Mouse (Mus musculus) hematopoietic stem cell, adult 5-6 weeks (primary cell): ENCODE results near the gene Ankar. TPM values are rescaled to one million over a fixed set of nuclear protein-coding genes. Genes with fewer than 3 reads are reported as not detected.
A peak's percentile ranks its signal among the peaks of the same experiment; 100 is the strongest.

ENCODE experiments used
- ATAC-seq, 2 experiments: fragments of 125-278 bp in 1 of 2; replicated peaks in 1 of 2; 2 replicates each; pipeline ENCODE4 v1.8.0; 2016 to 2017; ENCODE audit warnings: inconsistent platforms in 2 of 2, mild to moderate bottlenecking in 2 of 2, moderate number of reproducible peaks in 2 of 2, low read depth in 1 of 2, moderate TSS enrichment in 1 of 2; ENCODE audit not compliant: low FRiP score in 2 of 2, poor library complexity in 2 of 2, severe bottlenecking in 2 of 2, insufficient read depth in 1 of 2, low TSS enrichment in 1 of 2
- total RNA-seq: library from RNA; stranded (forward); fragments of 172-1452, 232-1000 nt; gene quantifications from 2 replicates; pipeline ENCODE4 v1.2.3, GENCODE M21; 2017

Gene Ankar
- total RNA-seq: not detected in 2 replicates

- ATAC-seq: no peak
Observed at GRCm38 (mm10) chr1:72700479-72700878, at the start of gene Ankar. Gene Ankar (minus strand): TSS chr1:72700579.

GRCm38 (mm10) chr1:72746382-72746781 is 46.0 kb upstream of the Ankar start:
- ATAC-seq: no peak

- no peak for ATAC-seq
Observed at GRCm38 (mm10) chr1:72744816-72745506, 44.6 kb upstream of the Ankar start.

DNA sequence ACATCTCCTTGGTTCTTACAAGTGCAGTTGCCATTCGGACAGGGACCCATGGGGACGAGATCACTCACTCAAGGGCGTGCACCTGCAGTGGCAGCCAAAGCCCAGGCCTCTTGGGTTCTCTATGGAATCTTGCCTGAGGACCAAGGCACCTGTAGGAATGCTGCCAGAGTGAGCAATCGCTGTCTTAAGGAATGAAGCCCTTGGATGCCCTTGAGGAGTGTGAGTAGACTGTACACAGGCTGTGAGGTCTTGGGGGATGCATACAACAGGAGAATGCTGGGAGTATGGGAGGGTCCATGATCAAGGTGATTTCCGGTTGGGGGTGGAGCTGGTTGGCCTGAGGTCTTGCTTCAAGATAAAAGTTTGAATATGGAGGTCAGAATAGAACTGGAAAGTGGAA is 41.0 kb upstream of the Ankar start:
- ATAC-seq: no peak

DNA sequence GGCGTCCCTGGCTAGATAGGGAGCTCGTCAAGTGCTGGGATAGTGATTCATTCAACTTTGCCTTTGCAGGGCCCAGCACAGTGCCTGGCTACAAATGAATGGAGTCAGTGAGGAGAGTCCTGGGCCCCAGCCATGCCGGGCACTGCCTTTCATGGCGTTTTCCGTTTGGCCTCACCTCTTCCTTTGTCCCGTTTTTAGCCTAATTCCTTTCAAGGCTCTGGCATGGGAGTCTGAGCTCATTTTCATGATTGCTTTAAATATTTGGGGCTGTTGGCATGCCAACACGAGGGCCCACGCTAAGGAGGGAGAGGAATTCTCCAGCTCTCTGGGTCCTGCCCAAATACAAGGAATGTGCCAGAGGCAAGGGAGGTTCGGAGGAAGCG is 39.3 kb upstream of the Ankar start:
- ATAC-seq: no peak

DNA sequence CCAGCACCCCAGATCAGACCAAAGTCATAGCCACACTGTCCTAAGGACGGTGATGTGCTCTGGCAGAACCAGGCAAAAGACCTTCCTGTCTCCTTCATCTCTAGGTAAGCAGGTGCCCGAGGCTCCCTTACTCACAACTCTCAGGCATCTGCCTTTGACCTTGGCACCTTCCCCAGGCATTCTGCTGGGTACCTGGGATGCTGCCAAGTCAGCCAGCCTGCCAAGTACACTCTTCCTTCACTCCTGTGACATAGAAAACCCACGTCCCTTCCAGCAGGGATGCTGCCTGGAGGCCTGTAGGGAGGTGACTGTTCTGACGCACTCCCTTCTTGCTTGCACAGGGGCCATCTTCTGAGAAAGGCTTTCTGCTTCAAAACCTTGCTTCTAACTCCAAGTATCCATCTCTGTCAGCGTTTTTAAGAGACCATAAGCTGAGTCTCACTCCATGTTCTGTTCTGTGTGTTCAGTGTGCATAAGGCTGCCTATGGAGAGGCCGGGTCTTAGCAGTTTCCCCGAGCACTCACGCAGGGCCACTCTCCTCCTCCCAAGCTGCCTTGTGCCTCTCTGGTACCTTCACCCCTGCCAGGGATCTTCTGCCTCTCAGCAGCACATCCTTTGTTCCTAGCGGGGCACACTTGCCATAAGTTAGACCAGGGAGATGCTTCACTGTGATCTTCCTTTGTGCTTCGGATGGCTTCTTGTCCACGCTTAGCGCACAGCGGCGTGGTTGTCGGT is 38.7 kb upstream of the Ankar start:
- ATAC-seq: no peak

DNA sequence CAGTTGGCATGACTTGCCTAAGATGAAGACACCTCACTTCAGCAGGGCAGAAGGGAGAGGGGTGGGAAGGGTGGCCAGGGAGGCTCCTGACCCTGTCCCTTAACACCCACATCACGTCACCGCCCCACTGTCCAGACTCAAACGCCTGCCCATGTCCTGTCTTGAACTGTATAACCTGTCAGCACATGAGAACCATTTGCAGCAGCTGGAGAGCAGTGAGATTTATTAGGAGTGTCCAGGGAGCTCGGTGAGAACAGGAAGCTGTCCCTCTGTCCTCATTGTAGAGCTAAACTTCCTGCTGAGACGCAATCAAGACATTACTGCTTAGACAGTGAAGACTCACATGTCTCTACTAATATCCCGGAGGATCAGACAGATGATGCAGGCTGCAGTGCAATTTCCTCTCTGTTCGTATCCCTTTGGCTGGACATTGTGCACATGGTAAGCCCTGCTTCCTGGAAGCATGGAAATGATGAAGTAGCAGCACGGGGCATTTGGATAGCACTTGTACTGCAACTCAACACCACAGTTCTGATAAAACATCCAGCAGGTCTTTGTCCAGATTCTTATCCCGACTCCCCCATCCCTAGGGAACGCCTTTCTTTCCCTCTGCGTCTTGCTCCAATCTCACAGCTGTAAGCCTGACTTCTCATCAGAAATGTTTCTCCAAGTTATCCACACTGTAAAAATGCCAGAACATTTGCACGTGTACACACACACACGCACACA is 36.2 kb upstream of the Ankar start:
- no peak for ATAC-seq

- no peak for ATAC-seq
Observed at GRCm38 (mm10) chr1:72733191-72733691, 32.9 kb upstream of the Ankar start.

DNA sequence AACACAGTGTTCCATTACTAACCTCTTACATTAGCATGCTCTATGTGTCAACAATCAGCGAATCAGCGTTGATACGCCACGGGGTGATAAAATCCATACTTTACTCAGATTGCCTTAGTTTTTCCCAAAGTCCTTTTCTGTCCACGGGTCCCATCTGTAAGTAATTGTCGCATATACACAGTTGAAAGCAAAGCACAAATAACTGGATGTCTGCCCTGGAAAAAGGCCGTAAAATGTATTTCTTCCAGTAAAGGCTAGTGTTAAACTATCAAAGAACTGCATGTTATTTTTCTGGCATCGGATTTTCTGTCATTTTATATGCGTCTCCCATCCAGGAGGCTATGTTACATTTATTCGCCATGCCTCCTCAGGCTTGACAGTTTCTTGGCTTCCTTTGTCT is 29.7 kb upstream of the Ankar start:
- ATAC-seq: no peak

DNA sequence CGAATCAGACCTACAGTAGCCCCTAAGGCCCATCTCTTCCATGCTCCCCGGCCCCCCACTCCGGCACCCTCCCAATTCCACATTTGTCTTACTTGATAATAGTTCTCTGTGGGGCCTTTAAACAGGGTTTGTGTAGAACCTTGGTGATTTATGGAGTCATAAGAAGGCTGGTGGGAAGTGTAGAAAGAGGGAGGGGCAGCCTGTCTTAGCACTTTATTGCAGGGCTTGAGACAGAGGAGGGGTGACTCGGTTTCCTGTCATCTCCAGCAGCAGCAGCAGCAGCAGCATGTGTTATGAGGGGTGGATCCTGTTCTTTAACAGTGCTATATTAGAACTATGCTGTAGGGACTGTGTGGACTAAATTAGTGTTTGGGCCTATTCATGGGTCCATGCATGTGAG is 28.4 kb upstream of the Ankar start:
- ATAC-seq: no peak

- ATAC-seq: no peak
Observed at GRCm38 (mm10) chr1:72725941-72726340, 25.6 kb upstream of the Ankar start.

DNA sequence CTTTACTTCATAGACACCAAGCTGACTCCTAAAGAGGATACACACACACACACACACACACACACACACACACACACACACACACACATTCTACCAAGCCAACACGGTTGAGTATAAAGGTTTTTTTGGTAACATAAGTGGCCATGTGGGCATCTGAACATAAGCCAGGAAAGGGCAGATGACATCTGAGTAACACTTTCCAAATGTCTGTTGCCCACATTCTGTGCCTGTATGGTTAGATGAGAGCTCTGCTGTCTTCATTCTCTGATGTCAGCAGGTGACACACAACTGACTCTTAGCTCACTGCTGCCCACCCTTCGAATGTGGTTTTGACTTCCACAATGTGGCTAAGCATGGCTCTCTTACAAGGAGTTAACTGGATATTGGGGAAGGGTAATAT is 24.0 kb upstream of the Ankar start:
- ATAC-seq: no peak

- ATAC-seq: no peak
Observed at GRCm38 (mm10) chr1:72722646-72723045, 22.3 kb upstream of the Ankar start.

DNA sequence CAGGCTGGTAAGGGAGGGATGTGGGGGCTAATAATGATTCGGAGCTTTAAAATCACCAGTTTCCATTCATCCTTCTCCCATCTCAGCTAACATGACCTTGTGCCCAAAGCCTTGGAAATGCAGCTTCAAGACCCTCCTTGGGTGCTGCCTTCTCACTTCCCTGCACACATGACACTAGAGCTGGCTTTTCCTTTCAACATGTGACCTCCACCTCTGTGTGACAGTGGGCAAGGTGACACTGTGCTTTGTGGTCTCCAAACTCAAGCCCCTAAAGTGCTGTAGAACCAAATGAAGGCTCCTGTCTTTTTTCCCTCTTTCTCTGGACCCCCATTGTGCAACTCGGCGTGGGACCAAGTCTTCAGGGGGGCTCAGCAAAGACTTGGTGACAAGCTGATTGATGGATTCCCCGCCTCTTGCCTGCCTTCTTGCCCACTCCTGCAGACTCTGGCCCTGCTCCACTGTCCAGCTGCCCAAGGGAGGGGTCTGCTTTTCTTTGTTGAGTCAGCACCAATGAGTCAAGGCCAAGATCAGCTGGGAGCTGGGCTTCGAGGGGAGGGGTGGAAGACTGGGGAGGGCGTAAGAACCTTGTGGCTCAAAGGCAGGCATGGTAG is 19.8 kb upstream of the Ankar start:
- no peak for ATAC-seq

DNA sequence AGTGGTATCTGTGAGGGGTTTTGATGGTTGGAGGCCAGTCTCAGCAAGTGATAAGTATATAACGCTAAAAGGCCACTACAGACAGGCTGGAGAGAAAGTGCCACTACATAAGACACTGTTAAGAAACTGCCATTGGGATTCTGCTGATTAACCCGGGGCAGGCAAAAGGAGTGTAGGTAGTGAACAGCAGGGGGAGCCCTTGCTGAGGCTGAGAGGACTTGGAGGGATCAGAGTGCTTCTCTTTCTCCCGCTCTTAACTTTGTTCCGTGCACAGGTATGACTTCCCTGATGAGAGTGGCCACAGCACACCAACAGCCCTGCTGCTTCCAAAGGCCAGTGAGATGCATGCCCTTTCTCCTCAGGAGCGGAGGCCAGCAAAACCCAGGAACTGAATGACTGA is 18.5 kb upstream of the Ankar start:
- ATAC-seq: peak; percentile 74 to 76

DNA sequence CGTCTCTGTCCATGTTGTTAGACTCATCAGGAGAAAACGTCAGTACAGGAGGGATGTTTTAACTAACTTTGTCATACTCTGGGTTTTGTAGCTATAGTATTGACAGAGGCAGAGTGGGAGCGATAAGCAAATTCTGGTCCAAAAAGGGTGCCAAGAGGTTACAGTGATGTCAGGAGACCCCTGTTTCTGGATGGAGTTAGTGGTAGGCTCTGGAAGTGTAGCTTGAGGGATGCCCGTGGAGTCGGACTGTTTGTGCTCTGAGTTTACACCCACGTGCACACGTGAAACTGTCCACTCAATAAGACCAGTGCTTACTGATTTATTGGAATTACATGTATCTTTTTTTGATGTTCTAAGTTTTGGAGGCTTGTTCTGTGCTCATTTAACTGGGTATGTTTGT is 17.2 kb upstream of the Ankar start:
- no peak for ATAC-seq

DNA sequence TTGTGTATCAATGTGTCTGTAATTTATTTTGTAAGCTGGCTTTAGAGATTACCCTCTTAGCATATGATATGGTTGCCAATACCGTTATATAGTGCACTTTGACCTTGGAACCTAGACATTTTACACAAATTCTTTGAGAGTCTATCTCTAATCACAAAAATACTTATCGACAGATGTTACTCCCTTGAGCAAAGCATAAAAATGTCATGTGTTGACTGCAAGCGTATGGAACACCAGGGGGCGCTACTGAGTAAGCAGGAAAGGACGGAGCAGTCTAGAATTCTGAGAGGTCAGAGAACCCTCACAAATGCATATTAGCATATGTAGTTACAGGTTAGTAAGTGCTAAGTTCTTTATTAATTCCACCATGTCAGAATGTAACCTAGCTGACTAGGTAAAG is 16.5 kb upstream of the Ankar start:
- peak; percentile 58 to 72; a peak in 2 of 4 replicates for ATAC-seq

DNA sequence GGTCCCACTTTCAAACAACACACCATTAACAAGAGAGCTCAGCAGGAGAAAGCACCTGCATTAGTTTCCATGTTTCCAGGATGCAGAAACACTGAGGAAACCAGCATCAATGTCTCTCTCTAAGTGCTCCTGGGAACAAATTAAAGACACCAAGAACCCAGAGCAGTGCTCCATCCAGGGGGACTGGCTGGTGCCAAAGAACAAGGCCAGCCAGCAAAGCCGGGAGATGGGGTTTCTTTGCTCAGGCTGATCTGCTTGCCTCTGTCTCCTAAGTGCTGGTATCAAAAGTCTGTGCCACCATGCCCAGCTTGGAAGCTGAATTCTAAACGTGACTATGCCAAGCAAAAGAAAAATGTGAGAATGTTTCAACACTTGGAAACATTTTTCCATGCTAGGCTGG is 16.0 kb upstream of the Ankar start:
- no peak for ATAC-seq
